Comparison of ENCODE assay signal across 18 mouse cellular contexts in the genomic region with DNA sequence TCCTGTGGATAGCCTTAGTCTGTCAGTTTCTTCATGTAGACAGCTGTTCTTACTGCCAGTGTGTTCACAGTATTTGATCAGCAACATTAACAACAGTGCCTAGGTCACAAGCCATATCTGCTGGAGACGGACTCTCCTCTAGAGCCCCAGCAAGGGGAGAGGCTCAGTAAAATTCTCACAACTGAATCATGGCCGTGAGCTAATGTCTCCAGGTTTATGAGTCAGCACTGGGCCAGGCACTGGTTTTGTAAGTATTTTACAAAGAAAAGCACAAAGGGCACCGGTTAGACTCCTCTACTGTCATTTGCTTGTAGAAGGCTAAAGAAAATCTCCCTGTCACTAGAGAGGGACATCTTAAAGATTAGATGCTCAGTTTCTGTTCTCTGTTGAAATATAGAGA.
DNase-seq lines count a peak whose midpoint lies in the region; ATAC-seq lines count a peak whose summit lies in the region.
"Had no signal": no experiment of that assay in that cellular context is flagged by ENCODE, and none has a peak within 500 bp of the region (broad histone marks: within the 10 kb centered on the region; RNA-seq: fewer than 3 reads in every experiment).

No protein-coding gene starts in this region.

- no peak overlapping the region for H3K9ac ChIP-seq in embryonic facial prominence, embryonic 13.5 days
- H3K9ac ChIP-seq in embryonic facial prominence, embryonic 15.5 days: no peak overlapping the region
- H3K9ac ChIP-seq in stomach, embryonic 15.5 days: no peak overlapping the region
- H3K9ac ChIP-seq in midbrain, embryonic 13.5 days (replicated peaks): no peak overlapping the region
- H3K9ac ChIP-seq: forebrain, embryonic 13.5 days; forebrain, postnatal 0 days; heart, embryonic 12.5 days; hindbrain, embryonic 14.5 days had no signal

- no peaks in the 10 kb centered on the region for H3K27me3 ChIP-seq in embryonic facial prominence, embryonic 13.5 days
- no peaks in the 10 kb centered on the region for H3K27me3 ChIP-seq in embryonic facial prominence, embryonic 10.5 days (replicated peaks; ENCODE audit: low read depth, poor library complexity, severe bottlenecking)
- no peaks in the 10 kb centered on the region for H3K27me3 ChIP-seq in embryonic facial prominence, embryonic 15.5 days
- H3K27me3 ChIP-seq in stomach, embryonic 15.5 days (replicated peaks): no peaks in the 10 kb centered on the region
- no peaks in the 10 kb centered on the region for H3K27me3 ChIP-seq in midbrain, embryonic 13.5 days
- H3K27me3 ChIP-seq: forebrain, embryonic 13.5 days; heart, embryonic 12.5 days had no signal

- H3K36me3 ChIP-seq in embryonic facial prominence, embryonic 13.5 days: no peaks in the 10 kb centered on the region
- H3K36me3 ChIP-seq in embryonic facial prominence, embryonic 10.5 days (replicated peaks): no peaks in the 10 kb centered on the region
- no peaks in the 10 kb centered on the region for H3K36me3 ChIP-seq in embryonic facial prominence, embryonic 15.5 days
- H3K36me3 ChIP-seq in stomach, embryonic 15.5 days: no peaks in the 10 kb centered on the region
- H3K36me3 ChIP-seq in midbrain, embryonic 13.5 days: no peaks in the 10 kb centered on the region
- H3K36me3 ChIP-seq: heart, embryonic 12.5 days; hindbrain, embryonic 10.5 days had no signal

- H3K4me1 ChIP-seq in embryonic facial prominence, embryonic 13.5 days: peaks cover 15% of the 10 kb centered on the region
- H3K4me1 ChIP-seq in embryonic facial prominence, embryonic 10.5 days: peaks cover 16% of the 10 kb centered on the region
- H3K4me1 ChIP-seq in embryonic facial prominence, embryonic 15.5 days: peaks cover 12% of the 10 kb centered on the region
- H3K4me1 ChIP-seq in stomach, embryonic 15.5 days: no peaks in the 10 kb centered on the region
- no peaks in the 10 kb centered on the region for H3K4me1 ChIP-seq in midbrain, embryonic 13.5 days (replicated peaks)
- H3K4me1 ChIP-seq: forebrain, embryonic 13.5 days; heart, embryonic 12.5 days; hindbrain, embryonic 10.5 days had no signal

- no peak overlapping the region for H3K4me3 ChIP-seq in embryonic facial prominence, embryonic 13.5 days
- H3K4me3 ChIP-seq in embryonic facial prominence, embryonic 10.5 days: no peak overlapping the region
- H3K4me3 ChIP-seq in embryonic facial prominence, embryonic 15.5 days (replicated peaks): no peak overlapping the region
- H3K4me3 ChIP-seq in stomach, embryonic 15.5 days (replicated peaks): no peak overlapping the region
- H3K4me3 ChIP-seq in midbrain, embryonic 13.5 days (replicated peaks): no peak overlapping the region
- H3K4me3 ChIP-seq: forebrain, embryonic 13.5 days; heart, embryonic 12.5 days; hindbrain, embryonic 10.5 days had no signal

- no peak for DNase-seq in embryonic facial prominence, embryonic 10.5 days (ENCODE audit: low spot score)
- peak; percentile 19 for DNase-seq in 3134 (ENCODE audit: extremely low read depth, insufficient read length, low spot score)
- DNase-seq in cerebellum, adult 11-12 months: no peak
- DNase-seq: adrenal gland, postnatal 10 days; cerebellum, adult 11 months; cerebellum, adult 9-11 months; cerebellum, postnatal 36 days; forebrain, postnatal 0 days; gastrocnemius, postnatal 14 days had no signal

- no peak overlapping the region for H3K4me2 ChIP-seq in embryonic facial prominence, embryonic 13.5 days
- H3K4me2 ChIP-seq in embryonic facial prominence, embryonic 15.5 days (replicated peaks): no peak overlapping the region
- H3K4me2 ChIP-seq in stomach, embryonic 15.5 days: no peak overlapping the region
- H3K4me2 ChIP-seq in midbrain, embryonic 13.5 days (replicated peaks): no peak overlapping the region
- H3K4me2 ChIP-seq: forebrain, embryonic 13.5 days; heart, embryonic 12.5 days; hindbrain, embryonic 14.5 days had no signal

- H3K9me3 ChIP-seq in embryonic facial prominence, embryonic 13.5 days: no peaks in the 10 kb centered on the region
- no peaks in the 10 kb centered on the region for H3K9me3 ChIP-seq in embryonic facial prominence, embryonic 10.5 days
- no peaks in the 10 kb centered on the region for H3K9me3 ChIP-seq in embryonic facial prominence, embryonic 15.5 days (replicated peaks)
- no peaks in the 10 kb centered on the region for H3K9me3 ChIP-seq in stomach, embryonic 15.5 days
- no peaks in the 10 kb centered on the region for H3K9me3 ChIP-seq in midbrain, embryonic 13.5 days
- H3K9me3 ChIP-seq: forebrain, embryonic 13.5 days; heart, embryonic 12.5 days; hindbrain, embryonic 10.5 days had no signal

- peak overlapping the region; percentile 55 for H3K27ac ChIP-seq in embryonic facial prominence, embryonic 13.5 days
- no peak overlapping the region for H3K27ac ChIP-seq in embryonic facial prominence, embryonic 10.5 days (replicated peaks)
- peak overlapping the region; percentile 13; the same call in 1 of the 2 replicates for H3K27ac ChIP-seq in embryonic facial prominence, embryonic 15.5 days (replicated peaks)
- peak overlapping the region; percentile 40; the same call in 1 of the 2 replicates for H3K27ac ChIP-seq in stomach, embryonic 15.5 days
- no peak overlapping the region for H3K27ac ChIP-seq in midbrain, embryonic 13.5 days
- H3K27ac ChIP-seq: forebrain, embryonic 13.5 days; hindbrain, embryonic 10.5 days; hindbrain, embryonic 14.5 days had no signal

- WGBS in embryonic facial prominence, embryonic 13.5 days: 82% methylated on average over 3 of the region's 3 CpGs
- 89% methylated on average over 3 of the region's 3 CpGs for WGBS in embryonic facial prominence, embryonic 10.5 days
- WGBS in embryonic facial prominence, embryonic 15.5 days: 66% methylated on average over 3 of the region's 3 CpGs
- WGBS in stomach, embryonic 15.5 days: 62% methylated on average over 3 of the region's 3 CpGs
- 87% methylated on average over 3 of the region's 3 CpGs for WGBS in midbrain, embryonic 13.5 days

- no peak for ATAC-seq in embryonic facial prominence, embryonic 13.5 days (ENCODE audit: insufficient number of reproducible peaks, insufficient read depth, low FRiP score, low TSS enrichment, low read depth)
- ATAC-seq in embryonic facial prominence, embryonic 15.5 days (ENCODE audit: insufficient number of reproducible peaks, low FRiP score, low TSS enrichment, low read depth): no peak
- no peak for ATAC-seq in stomach, embryonic 15.5 days (ENCODE audit: insufficient read depth, low FRiP score, low read depth)
- ATAC-seq in midbrain, embryonic 13.5 days: no peak
- no peak for ATAC-seq in CD4-positive, CD25-positive, alpha-beta regulatory T cell, adult 4 months
- ATAC-seq: forebrain, embryonic 13.5 days; forebrain, postnatal 0 days had no signal

Comparison
In these comparisons a context has a peak if more than half of its experiments do, and no peak if none do; other contexts are left out.
1. H3K27ac ChIP-seq: peak in embryonic facial prominence, embryonic 13.5 days (single experiment), embryonic facial prominence, embryonic 15.5 days (single experiment) and stomach, embryonic 15.5 days (single experiment); none in embryonic facial prominence, embryonic 10.5 days (single experiment) and midbrain, embryonic 13.5 days (single experiment).